Mouse (Mus musculus) CD4-positive, CD25-positive, alpha-beta regulatory T cell, adult 4 months (primary cell): ENCODE data around the gene Ppp4r4. TPM values are rescaled to one million over a fixed set of nuclear protein-coding genes. Genes with fewer than 3 reads are reported as not detected.
"Not testable (repeated sequence)": the region's sequence is repeated elsewhere in the genome, so short reads cannot be mapped to it uniquely, and the experiment has no call there.

Source experiments
- ATAC-seq: one replicate; pipeline ENCODE4 v1.8.0; 2017
- polyA plus RNA-seq, 2 experiments: library from polyadenylated mRNA; unstranded; fragments of 100-300 nt; shearing (Covaris generic); gene quantifications; one replicate each; pipeline ENCODE4 v1.2.1; 2017

The Ppp4r4 gene
- polyA plus RNA-seq, 2 experiments from 2014 or later = 0.36 TPM; not detected in 1

DNA sequence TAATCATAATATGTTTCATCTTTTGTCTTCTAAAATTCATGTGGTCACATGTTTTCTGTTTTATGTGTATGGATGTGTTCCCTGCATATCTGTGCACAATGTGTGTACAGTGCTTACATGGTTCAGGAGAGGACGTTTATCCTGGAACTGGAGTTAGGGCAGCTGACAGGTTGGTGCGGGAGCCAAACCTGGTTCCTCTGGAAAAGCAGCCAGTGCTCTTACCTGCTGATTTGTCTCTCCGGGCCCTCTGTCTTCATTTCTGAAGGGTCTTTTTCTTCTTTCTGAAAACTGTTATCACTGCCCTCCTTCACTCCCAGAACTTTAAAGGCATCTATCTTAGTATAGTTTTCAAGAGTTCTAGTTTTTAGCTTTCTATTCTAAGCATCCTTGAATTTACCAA, 111.7 kb downstream of the Ppp4r4 start:
- no peak for ATAC-seq

DNA sequence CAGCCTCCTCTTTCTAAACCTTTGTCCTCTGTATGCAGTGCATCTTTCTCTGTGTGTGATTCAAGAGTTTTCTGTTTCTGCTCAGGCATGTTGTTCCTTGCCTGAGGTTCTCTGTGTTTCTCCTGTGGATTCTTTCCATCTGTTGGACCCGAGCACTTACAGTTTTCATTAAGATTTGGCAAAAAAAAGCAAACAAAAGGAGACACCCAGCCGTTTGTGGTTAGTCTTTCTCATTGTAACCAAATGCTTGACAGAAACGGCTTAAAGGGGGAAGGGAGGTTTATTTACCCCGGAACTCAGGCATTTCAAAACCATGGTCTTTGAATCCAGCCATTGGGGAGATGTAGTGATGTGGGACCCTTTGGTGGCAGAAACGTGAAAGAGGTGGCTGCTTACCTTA, 112.5 kb downstream of the Ppp4r4 start:
- ATAC-seq = no peak

DNA sequence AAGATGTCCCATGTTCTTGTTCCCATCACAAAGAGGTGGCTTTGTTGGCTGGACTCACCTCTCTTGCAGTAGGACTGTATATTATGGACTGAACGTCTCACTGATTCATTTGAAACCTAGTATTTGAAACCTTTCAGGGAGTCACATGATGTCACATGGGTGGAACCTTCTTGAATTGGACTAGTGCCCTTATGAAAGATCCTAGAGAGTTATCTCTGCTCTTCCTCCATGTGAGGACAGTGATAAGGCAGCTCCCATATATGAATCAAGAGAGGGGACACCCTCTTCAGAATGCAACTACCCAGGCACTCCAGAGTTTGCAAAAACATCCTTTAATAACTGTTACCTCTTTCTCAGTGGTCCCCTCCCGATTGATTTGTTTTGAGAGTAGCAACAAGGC, 114.2 kb downstream of the Ppp4r4 start:
- ATAC-seq = no peak

DNA sequence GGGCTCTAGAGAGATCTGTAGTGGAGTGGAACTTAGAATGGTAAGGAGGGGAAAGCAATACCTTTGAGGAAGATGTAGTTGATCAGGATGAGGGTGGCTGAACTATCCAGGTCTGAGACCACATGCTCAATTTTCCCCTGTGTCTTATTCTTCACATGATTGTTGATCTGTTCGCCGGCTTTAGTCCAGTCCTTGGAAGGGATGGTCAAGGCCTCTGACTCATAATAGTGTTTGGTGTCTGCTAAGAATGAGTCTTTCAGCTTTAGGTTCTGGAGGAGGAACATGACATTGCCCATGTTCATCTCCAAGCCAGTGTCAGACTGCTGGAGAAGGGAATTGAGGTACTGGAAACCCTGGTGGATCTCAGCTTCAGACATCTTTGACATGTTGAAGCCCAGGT, 121.8 kb downstream of the Ppp4r4 start:
- no peak for ATAC-seq

DNA sequence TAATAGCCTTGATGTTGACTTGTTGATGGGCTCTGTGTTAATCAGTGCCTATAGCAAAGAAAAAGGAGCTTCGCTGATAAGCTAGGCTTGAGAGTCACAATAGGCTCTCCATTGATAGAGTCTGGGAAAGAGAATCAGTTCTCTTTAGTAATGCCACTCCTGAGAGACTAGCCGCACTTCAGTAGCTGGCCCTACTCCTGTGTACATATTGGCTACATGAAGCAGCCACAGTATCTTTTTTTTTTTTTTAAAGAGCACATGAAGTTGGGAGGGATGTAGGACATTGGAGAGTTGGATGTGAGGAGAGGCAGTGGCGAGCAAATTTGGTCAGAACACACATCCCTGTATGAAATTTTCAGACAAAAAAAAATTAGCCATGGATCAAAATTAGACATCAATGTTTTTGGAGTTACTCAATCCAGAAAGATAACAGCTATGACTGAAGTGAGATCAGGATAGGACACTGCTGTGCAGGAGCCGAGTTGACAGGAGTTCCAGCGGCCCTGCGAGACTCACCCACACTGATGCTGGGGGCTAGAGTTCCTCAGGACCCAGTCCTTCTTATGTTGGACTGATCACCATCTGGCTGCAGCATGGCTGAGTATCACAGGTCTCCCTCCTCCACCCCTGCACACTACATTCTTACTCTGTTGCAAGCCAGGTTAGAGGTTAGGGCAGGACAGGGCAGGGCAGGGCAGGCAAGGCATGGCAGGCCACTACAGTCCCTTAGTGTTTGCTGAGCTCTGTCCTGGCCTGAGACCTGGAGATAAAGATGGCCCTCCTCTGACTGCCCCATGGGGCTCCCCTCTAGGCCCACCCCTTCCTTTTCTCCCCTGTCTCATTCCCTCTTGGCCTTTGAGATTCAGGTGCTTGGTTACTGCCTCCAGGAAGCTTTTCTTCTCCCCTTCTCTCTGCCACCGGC, 123.3 kb downstream of the Ppp4r4 start:
- ATAC-seq = no peak

DNA sequence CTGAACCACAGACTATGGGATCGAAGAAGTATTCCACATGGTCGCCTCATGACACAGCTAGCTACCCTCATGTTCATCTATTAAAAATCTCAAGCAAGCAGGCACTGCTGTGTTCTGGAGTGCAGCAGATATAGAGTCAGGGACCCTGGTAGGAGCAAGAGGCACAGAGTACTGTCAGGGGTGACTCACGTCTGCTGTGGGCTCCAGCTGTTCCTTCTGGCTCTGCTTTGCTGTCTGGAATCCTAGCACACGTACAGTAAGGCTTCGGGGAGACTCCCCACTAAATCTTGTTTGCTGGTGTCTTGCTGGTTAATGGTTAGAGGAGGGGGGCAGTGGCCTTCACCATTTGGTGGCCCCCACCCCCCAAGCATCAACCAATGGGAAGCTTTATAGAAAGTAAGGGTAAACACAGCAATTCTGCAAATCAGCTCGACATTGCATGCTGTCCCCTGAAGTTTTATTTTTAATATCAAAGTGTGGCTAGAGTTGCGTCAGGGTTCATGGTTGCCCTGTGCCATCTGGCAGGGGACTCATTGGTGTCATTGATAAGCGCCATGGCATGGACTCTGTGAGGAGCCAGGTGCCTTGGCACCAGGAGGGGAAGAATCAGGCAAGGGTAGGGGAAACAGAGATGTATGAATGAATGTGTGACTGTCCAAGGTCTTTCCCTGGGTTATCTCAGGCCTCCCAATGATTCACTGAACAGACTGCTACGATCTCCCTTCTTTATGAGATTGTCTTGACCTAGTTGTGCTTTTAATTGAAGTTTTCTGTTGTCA, 125.0 kb downstream of the Ppp4r4 start, which contains the start of gene Serpina6:
Serpina6 (minus strand) TSS at position 365 of the 779 bp plus-strand sequence.
- ATAC-seq = no peak

DNA sequence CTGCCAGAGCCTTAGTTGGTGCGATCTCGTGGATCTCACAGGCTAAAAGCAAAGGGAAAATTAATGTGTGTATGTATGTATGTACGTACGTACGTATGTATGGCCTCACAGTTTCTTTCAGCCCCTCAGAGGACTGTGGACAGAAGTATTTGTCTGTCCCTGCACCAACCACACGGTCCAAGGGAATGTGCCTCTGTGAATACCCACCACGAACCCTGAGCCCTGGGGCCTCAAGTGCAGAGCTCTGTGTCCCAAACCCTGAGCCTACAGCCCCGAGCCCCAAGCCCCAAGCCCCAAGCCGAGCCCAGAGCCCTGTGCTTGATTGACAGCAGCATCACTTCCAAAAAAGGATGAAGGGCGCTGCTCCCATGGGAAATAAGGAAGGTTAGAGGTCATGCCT, 125.9 kb downstream of the Ppp4r4 start:
- no peak for ATAC-seq

DNA sequence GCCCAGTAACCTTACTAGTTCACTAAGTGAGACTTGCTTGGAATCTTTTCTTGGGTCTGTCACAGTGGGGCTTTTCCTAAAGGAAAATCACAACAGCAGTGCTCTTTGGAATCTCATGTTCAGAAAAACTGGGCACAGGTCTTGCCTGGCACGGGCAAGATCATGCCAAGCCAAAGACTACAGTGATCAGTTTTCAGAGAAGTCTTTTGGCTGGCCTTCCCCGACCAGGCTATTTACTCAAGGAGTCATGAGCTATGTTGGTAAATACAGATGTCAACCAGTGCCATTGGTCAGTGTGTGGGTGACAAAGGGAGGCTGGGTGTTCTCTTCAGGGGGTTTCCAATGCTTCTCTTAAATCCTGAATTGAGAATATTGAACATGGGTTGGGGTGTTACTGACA, 127.1 kb downstream of the Ppp4r4 start:
- no peak for ATAC-seq

DNA sequence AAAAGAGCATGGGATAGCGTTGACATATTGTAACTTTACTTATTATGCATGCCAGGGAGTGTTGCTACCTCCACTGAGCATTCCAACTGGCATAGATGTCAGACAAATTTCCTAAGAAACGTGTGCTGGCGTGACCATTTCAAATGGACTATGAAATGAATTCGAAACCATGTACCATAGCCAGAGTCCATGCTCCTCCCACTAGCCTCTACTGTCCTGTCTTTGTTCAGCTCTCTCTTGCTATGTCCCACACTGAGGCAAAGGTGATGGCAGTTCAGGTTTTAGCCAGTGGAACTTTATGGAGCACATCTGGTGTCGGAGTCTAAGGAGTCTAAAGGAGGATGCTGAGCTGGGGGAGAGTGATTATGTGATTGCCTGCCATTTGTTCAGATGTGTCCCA, 128.0 kb downstream of the Ppp4r4 start:
- no peak for ATAC-seq

DNA sequence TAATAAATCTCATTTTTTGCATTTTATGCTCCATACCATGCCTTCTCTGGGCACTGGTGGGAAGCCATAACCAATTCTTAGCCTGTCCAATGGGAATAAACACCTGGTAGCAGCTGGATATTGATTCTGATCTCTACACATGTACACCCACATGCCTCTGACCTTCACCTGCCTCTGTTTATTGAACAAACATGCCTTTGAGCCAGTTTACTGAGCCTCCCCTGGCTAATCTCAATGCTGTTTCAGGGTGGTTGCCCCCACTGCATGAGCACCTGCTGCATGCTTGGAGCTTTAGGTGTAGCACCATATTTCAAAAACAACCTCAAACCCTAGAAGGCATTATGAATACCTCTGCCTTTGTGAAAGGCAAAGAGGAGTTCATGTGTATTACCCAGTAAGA, 130.0 kb downstream of the Ppp4r4 start:
- ATAC-seq = not testable (repeated sequence)

Other genes with a start within 250 kb of the Ppp4r4 start
- gene Fam181a, start 221.3 kb upstream of the Ppp4r4 start, polyA plus RNA-seq = not detected
- 10 to 100 TPM; 25.2 to 31.4 TPM for gene Asb2, start 176.3 kb upstream of the Ppp4r4 start, polyA plus RNA-seq
- gene Otub2, start 143.6 kb upstream of the Ppp4r4 start, polyA plus RNA-seq = 1 to 10 TPM; 1.4 to 1.5 TPM
- under 1 TPM in 1 of 2 experiments, not detected in 1; 0.90 TPM for gene 9330161L09Rik, start 124.5 kb upstream of the Ppp4r4 start, polyA plus RNA-seq
- 100 to 1,000 TPM; 250 to 324 TPM for gene Ddx24, start 106.5 kb upstream of the Ppp4r4 start, polyA plus RNA-seq
- gene Ifi27, start 98.1 kb upstream of the Ppp4r4 start, polyA plus RNA-seq = 100 to 1,000 TPM; 343 to 436 TPM
- gene Ifi27l2a, start 88.6 kb upstream of the Ppp4r4 start, polyA plus RNA-seq = 1,000 to 10,000 TPM; 1,231 to 1,594 TPM
- under 1 TPM in 1 of 2 experiments, not detected in 1; 0.40 TPM for gene Ifi27l2b, start 75.1 kb upstream of the Ppp4r4 start, polyA plus RNA-seq
- not detected for gene Serpina10, start 99.2 kb downstream of the Ppp4r4 start, polyA plus RNA-seq
- gene Serpina6, start 124.9 kb downstream of the Ppp4r4 start, polyA plus RNA-seq = not detected
- gene Serpina16, start 143.9 kb downstream of the Ppp4r4 start, polyA plus RNA-seq = not detected
- not detected for gene Serpina1f, start 163.2 kb downstream of the Ppp4r4 start, polyA plus RNA-seq
- not detected for gene Serpina1d, start 241.3 kb downstream of the Ppp4r4 start, polyA plus RNA-seq